Mouse (Mus musculus) forebrain, embryonic 11.5 days (tissue): ENCODE data around the gene Arhgef28. TPM values are rescaled to one million over a fixed set of nuclear protein-coding genes. Genes with fewer than 3 reads are reported as not detected.

Experiments used
- ATAC-seq: fragments of 200-750 bp; cut with Nextera tagmentation; replicated peaks from 2 replicates; pipeline ENCODE4 v1.8.0; 2017; ENCODE audit warnings: moderate TSS enrichment; ENCODE audit not compliant: low FRiP score
- DNase-seq: peaks from one replicate; pipeline ENCODE4 v3.0.0-alpha.2; 2017; ENCODE audit warnings: low spot score
- H3K27ac ChIP-seq: fragments of 300-500 bp; sonication (generic); 2 replicates; pipeline ENCODE4 v1.5.1; 2014; ENCODE audit warnings: low read depth, low read length
- H3K27me3 ChIP-seq: fragments of 300-500 bp; sonication (generic); 2 replicates; pipeline ENCODE4 v1.6.1; 2014; ENCODE audit warnings: mild to moderate bottlenecking, low read length, mixed read lengths; ENCODE audit not compliant: control insufficient read depth, insufficient read depth
- H3K36me3 ChIP-seq: fragments of 300-500 bp; sonication (generic); 2 replicates; pipeline ENCODE4 v1.6.1; 2014; ENCODE audit warnings: mild to moderate bottlenecking, low read length, moderate library complexity, mixed read lengths; ENCODE audit not compliant: control insufficient read depth, insufficient read depth
- H3K4me1 ChIP-seq: fragments of 300-500 bp; sonication (generic); replicated peaks from 2 replicates; pipeline ENCODE4 v1.6.1; 2014; ENCODE audit warnings: low read length, mixed read lengths; ENCODE audit not compliant: control insufficient read depth, insufficient read depth
- H3K4me2 ChIP-seq: fragments of 300-500 bp; sonication (generic); 2 replicates; pipeline ENCODE4 v1.6.1; 2014; ENCODE audit warnings: low read depth, mild to moderate bottlenecking, low read length, moderate library complexity, mixed read lengths; ENCODE audit not compliant: severe bottlenecking
- H3K4me3 ChIP-seq: fragments of 300-500 bp; sonication (generic); 2 replicates; pipeline ENCODE4 v1.5.1; 2014; ENCODE audit warnings: low read depth, low read length
- H3K9ac ChIP-seq: fragments of 300-500 bp; sonication (generic); 2 replicates; pipeline ENCODE4 v1.6.1; 2014; ENCODE audit warnings: low read length
- H3K9me3 ChIP-seq: fragments of 300-500 bp; sonication (generic); 2 replicates; pipeline ENCODE4 v1.6.1; 2016; ENCODE audit warnings: low read length, mixed read lengths; ENCODE audit not compliant: control insufficient read depth
- WGBS: fragments of 180-500 bp; shearing (Covaris S2); extraction: QIAGEN DNeasy Blood & Tissue Kit; methylation state at CpG from one replicate; pipeline ENCODE4 v1.1.7; 2014; 5-methylcytosine and 5-hydroxymethylcytosine counted together
- polyA plus RNA-seq: library from polyadenylated mRNA; unstranded; fragments of >200 nt; fragmentation: Nextera tagmentation; extraction: Ambion mirVana; gene quantifications from 2 replicates; pipeline ENCODE4 v1.2.1, GENCODE M21; 2014

The Arhgef28 gene
- polyA plus RNA-seq, 1 experiment from 2014 or later = 6.3 TPM

DNA sequence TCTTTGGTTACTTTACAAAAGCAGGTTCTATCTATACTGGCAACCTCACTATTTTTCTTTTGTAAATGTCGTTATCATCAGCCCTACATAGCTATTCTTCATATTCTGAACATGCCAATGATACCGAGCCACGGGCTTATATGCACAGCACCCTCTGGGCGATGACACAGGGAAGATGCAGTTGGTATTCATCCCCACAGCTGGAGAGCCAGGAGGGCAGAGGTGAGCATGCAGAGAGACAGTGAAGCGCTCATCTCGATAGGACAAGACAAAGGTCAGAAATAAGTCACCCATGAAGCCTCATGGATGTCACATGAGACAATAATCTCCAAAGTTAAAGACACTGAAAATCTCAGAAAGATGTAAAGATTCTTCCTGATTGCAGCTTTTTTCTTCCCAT is 217.4 kb downstream of the Arhgef28 start:
- Histone ChIP-seq H3K9ac (no peak overlapping the region), H3K4me2 (no peak overlapping the region), H3K36me3 (no peaks in the 10 kb centered on the region), H3K4me1 (no peaks in the 10 kb centered on the region), H3K27ac (no peak overlapping the region), H3K4me3 (no peak overlapping the region), H3K27me3 (no peaks in the 10 kb centered on the region), H3K9me3 (no peaks in the 10 kb centered on the region)
- DNase-seq (no peak), ATAC-seq (no peak)
- WGBS = 89% methylated on average over 6 of the region's 6 CpGs

DNA sequence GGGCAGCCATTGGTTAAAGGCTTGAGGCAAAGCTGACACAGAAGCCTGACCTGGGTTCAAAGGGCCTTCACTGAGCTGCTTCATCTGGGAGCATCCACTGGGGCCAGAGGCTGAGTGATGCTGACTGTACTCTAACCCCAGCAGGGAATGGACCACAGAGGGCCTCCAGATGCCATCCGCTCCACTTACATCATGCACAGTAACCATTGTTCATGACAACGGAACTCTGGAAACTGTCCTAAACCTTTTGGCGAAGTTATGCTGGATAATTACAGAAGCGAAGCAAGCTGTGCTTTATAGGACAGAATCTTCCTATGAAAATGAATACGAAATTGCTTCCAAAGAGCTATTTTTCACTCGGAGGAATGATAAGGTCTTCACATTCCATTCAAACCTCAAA is 219.5 kb downstream of the Arhgef28 start:
- no peaks in the 10 kb centered on the region for H3K36me3 ChIP-seq
- H3K27ac ChIP-seq = no peak overlapping the region
- DNase-seq (no peak), ATAC-seq (no peak)
- H3K4me1 ChIP-seq = no peaks in the 10 kb centered on the region; the same call in 1 of the 2 replicates
- no peak overlapping the region for H3K9ac ChIP-seq
- H3K27me3 ChIP-seq = no peaks in the 10 kb centered on the region
- H3K9me3 ChIP-seq = no peaks in the 10 kb centered on the region
- no peak overlapping the region for H3K4me2 ChIP-seq
- no peak overlapping the region for H3K4me3 ChIP-seq
- 86% methylated on average over 6 of the region's 6 CpGs for WGBS

DNA sequence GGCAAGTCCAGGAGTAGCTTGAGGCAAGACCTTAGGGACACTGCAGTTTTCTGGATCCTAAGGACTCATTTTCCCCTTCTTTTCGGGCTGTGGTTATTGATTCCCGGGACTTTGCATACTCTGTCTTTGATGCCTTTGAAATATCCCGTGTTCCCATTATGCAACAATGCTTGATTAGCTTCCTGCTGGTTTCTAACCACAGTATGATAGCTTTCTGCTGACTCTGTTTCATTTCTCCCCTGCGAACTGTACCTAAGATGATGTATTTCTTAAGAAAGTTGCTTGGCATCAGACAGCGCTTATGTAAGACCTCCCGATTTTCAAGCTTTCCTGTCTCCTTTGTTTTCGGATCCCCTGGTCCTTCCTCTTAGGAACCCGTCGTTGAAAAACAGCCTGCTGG is 229.1 kb downstream of the Arhgef28 start:
- ATAC-seq (no peak), DNase-seq (no peak)
- Histone ChIP-seq H3K36me3 (no peaks in the 10 kb centered on the region), H3K4me1 (no peaks in the 10 kb centered on the region; the same call in 1 of the 2 replicates), H3K27ac (no peak overlapping the region), H3K27me3 (no peaks in the 10 kb centered on the region), H3K9ac (no peak overlapping the region), H3K4me3 (no peak overlapping the region), H3K4me2 (no peak overlapping the region), H3K9me3 (no peaks in the 10 kb centered on the region)
- 86% methylated on average over 9 of the region's 9 CpGs for WGBS

GRCm38 (mm10) chr13:97976642-97977041 is 229.6 kb downstream of the Arhgef28 start:
- ATAC-seq (no peak), DNase-seq (no peak)
- H3K4me2 ChIP-seq = no peak overlapping the region
- H3K4me3 ChIP-seq = no peak overlapping the region
- no peaks in the 10 kb centered on the region for H3K4me1 ChIP-seq
- WGBS = 88% methylated on average over 2 of the region's 2 CpGs
- H3K27me3 ChIP-seq = no peaks in the 10 kb centered on the region
- H3K9ac ChIP-seq = no peak overlapping the region
- H3K36me3 ChIP-seq = no peaks in the 10 kb centered on the region
- no peaks in the 10 kb centered on the region for H3K9me3 ChIP-seq
- H3K27ac ChIP-seq = no peak overlapping the region

DNA sequence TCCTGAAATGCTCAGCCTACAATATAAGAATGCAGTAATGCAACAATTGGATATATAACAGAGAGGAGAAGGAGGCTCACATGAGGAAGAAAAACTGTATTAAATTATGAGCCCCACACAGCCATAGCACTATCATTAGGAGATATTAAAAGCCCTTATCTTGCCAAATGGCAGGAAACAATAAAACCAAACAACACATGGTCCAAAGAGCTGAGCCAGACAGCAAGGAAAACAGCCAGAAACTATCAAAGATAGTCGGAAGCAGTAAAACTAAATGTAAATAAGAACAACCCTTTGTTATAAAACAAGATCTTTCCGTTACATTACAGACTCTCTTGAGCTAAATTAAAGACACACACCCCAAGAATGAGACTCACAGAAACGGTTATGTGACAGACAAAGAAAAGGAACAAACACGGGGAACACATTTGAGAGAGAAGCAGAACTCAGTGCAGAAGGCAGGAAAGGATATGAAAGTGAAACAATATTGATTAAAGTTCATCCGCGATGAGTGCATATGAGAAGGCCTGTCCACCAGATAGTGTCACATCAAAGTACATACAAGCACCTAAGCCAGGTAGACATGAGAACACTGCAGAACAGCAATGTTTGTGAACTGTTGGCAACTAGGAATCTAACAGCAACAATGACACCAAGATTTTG is 231.6 kb downstream of the Arhgef28 start:
- WGBS = 91% methylated on average over 6 of the region's 6 CpGs
- no peak for DNase-seq

GRCm38 (mm10) chr13:97973915-97974314 is 232.3 kb downstream of the Arhgef28 start:
- no peak overlapping the region for H3K9ac ChIP-seq
- no peaks in the 10 kb centered on the region for H3K27me3 ChIP-seq
- H3K4me2 ChIP-seq = no peak overlapping the region
- no peak overlapping the region for H3K27ac ChIP-seq
- WGBS = 77% methylated on average over 4 of the region's 4 CpGs
- no peak overlapping the region for H3K4me3 ChIP-seq
- H3K36me3 ChIP-seq = no peaks in the 10 kb centered on the region
- no peaks in the 10 kb centered on the region for H3K4me1 ChIP-seq
- no peaks in the 10 kb centered on the region for H3K9me3 ChIP-seq
- DNase-seq (no peak), ATAC-seq (no peak)

More for the DNA sequence above, 231.6 kb downstream of the Arhgef28 start:
- ATAC-seq = no peak
- H3K4me1 ChIP-seq = no peaks in the 10 kb centered on the region
- no peak overlapping the region for H3K4me2 ChIP-seq
- H3K9me3 ChIP-seq = no peaks in the 10 kb centered on the region
- no peaks in the 10 kb centered on the region for H3K36me3 ChIP-seq
- no peak overlapping the region for H3K9ac ChIP-seq
- no peaks in the 10 kb centered on the region for H3K27me3 ChIP-seq
- no peak overlapping the region for H3K4me3 ChIP-seq
- H3K27ac ChIP-seq = no peak overlapping the region

GRCm38 (mm10) chr13:97966077-97966476 is 240.2 kb downstream of the Arhgef28 start:
- Histone ChIP-seq H3K4me1 (no peaks in the 10 kb centered on the region), H3K36me3 (no peaks in the 10 kb centered on the region), H3K27ac (no peak overlapping the region), H3K27me3 (no peaks in the 10 kb centered on the region), H3K4me3 (no peak overlapping the region), H3K9ac (no peak overlapping the region), H3K9me3 (no peaks in the 10 kb centered on the region), H3K4me2 (no peak overlapping the region)
- WGBS = 75% methylated on average over 5 of the region's 5 CpGs
- ATAC-seq (no peak), DNase-seq (no peak)

DNA sequence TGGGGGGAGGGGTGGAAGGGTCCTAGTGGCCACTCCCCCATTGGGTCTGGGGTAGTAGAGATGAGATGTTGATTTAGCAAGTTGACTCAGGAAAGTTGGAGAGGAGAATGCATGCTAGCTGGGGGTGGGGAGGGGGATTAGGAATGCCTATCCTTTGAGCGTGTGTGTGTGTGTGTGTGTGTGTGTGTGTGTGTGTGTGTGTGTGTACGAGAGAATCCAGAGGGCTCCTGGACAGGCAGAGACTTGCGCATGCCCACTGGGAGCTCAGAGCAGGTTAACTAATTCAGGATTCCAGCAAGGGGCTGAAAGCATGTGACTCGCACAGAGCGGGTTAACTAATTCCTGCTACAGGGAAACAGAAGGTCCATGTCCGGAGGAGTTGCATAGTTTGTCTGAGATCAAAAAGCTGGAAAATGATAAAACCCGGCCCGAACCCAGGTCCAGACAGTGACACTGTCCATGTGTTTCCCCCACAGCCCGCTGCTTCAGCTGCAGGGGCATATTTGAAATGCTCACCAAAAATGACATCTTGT is 241.3 kb downstream of the Arhgef28 start:
- ATAC-seq (no peak), DNase-seq (no peak)
- no peaks in the 10 kb centered on the region for H3K27me3 ChIP-seq
- no peak overlapping the region for H3K27ac ChIP-seq
- 60% methylated on average over 9 of the region's 9 CpGs for WGBS
- no peak overlapping the region for H3K9ac ChIP-seq
- H3K4me2 ChIP-seq = no peak overlapping the region
- no peaks in the 10 kb centered on the region for H3K9me3 ChIP-seq
- no peaks in the 10 kb centered on the region for H3K4me1 ChIP-seq
- no peaks in the 10 kb centered on the region for H3K36me3 ChIP-seq
- H3K4me3 ChIP-seq = no peak overlapping the region

DNA sequence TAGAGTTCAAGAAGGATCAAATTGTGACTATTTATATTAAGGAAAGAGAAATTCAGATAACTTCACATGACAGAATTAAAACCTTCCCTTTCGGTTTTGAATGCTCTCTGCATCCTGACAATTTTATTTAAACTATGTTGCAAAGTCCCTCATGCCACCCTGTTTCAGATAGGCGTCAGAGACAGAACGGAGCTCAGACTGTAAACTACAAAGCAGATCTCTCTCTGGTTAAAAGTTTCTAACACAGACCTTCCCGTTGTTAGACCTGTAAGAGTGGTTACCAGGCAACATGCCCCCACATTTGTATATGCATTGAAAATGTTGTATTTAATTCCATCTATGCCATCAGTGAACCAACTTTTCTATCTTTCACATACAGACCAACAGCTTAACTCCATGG is 246.1 kb downstream of the Arhgef28 start:
- ATAC-seq (no peak), DNase-seq (no peak)
- Histone ChIP-seq H3K9ac (no peak overlapping the region), H3K27me3 (no peaks in the 10 kb centered on the region), H3K4me2 (no peak overlapping the region), H3K4me1 (peaks cover 5% of the 10 kb centered on the region; the same call in 1 of the 2 replicates), H3K9me3 (no peaks in the 10 kb centered on the region), H3K36me3 (no peaks in the 10 kb centered on the region), H3K4me3 (no peak overlapping the region), H3K27ac (no peak overlapping the region)
- 78% methylated on average over 4 of the region's 4 CpGs for WGBS
